Mouse (Mus musculus) cerebellum, adult 9-10 months (tissue): ENCODE measurements at regions not wholly inside any gene's neighbourhood (a gene's known extent, or its start where the extent isn't known, plus 50 kb on each side); places are given as distances from the start of the nearest gene placed in this dataset.

Source experiments
- DNase-seq: peaks from one replicate; pipeline ENCODE4 v3.0.0; 2022

DNA sequence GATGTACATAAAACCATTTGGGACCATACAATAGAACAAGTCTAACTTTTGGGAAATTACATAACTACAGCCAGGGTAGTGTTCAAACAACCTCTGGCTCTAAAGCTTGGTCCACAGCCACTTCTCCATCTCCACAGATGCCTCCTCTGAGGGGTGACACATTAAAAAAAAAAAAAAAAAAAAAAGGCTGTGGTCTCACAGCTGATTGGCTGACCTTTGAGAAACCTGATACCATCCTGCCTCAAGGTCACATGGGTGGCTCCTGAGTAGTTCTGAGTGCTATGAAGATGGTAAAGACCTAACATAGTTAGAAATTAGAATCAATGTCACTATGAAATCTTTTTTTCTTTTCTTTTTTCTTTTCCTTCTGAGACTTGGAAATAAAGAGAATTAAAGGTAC is 102.4 kb downstream of the Tmem182 start:
- DNase-seq: no peak

DNA sequence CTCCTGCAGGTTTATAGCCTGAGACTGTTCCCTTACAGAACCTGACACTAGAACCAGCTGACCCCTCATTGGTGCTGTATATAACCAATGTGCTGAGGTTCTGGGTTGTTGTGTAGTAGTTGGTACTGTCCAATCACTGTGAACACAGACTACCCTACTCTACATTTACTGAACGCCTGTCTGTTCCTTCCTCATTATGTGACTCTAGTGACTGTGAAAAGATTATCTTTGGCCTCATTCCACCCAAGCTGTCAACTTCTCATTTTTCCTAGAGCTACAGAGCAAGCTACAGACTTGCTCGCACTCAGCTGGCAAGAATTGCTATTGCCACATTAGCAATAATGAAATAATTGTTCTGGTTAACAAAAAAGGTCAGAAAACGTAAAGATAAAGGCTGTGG is 108.2 kb downstream of the Tmem182 start:
- DNase-seq: no peak

DNA sequence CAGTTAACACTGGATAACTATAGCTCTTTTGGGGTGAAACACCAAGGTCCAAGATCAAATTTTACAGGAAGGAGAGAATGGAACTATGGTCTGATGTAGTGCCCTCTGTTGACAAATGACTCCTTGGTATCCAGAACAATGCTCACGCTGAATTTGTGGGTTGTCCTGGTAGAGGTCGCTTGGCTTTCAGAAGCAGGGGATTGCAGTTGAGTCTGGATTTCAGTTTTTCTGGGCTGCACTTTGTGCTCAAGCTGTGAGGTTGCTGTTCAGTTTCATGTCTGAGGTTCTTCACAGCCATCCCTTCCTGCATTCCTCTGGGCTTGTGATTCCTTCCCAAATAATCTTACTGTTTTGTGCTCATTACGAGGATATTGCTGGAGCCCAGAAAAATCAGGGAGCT is 118.9 kb downstream of the Tmem182 start:
- no peak for DNase-seq

DNA sequence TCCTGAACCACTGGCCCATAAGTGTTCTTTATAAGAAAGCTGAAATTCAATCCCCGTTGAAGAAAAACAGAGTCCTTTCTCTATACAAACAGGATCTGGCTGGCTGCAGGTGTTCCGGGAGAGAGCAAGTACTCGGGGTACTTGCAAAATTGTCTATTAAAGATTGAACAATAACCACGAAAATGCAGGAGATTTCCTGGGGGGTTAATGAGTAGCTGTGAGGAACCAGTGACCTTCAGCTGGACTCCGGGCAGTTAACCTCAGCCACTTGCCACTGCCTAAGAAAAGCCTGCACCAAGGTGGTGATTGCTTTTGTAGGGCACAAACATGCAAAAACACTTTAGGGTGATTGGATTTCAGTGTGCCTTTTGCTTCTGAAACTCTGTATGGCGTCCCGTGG is 119.4 kb downstream of the Tmem182 start:
- no peak for DNase-seq

DNA sequence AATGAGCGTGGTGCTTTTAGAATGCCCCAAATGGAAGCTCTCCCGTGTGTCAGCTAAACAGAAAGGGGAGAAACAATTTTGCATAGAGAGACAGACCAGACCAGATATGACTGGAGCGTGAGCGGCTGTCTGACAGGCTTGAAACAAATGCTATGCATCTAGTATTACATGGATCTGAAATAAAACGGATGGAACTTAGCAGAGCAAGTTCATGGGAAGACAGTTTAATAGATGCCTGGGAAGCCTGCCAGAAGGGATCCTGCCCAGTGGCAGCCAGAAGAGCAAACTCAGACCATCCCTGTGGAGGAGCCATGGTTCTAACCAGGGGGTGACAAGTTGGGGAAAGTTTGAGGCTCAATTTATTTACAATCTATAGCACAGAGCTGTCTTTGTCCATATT is 126.0 kb downstream of the Tmem182 start:
- DNase-seq: no peak

DNA sequence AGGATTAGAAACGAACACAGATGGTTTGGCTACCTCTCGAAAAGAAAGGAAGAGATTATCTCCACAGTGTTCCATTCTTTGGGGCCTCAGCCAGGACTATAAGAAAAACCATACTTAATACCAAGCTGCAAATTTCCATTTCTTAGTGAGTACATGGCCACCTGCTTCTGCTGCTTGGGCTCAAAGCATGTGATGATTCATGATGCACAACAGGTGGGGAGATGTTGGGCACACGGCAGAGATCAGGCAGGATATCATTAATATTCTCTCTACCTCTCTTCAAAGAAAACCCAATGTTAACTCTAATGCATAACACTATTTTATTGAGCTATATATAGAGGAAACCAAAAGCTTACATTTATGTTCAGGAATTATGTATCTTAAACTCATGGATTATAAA is 131.3 kb downstream of the Tmem182 start:
- DNase-seq: no peak

DNA sequence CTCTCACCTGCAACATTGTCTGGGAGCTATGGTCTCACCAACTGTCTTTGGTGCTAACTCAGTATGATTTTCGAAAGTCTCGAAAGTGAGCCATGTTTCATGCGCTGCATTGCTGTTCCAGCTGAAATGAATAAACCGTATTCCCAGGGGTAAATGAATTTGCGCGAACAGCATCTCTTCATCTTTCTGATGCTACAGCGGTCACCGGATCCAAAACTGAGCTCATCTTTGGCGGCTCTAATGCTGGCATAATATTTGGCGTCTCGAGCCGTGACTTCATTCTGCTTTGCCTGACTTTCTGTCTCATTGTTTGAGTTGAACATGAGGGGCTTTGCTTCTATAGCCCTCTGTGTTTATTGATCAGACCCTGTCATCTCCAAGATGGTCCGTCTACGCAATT is 137.3 kb downstream of the Tmem182 start:
- no peak for DNase-seq

DNA sequence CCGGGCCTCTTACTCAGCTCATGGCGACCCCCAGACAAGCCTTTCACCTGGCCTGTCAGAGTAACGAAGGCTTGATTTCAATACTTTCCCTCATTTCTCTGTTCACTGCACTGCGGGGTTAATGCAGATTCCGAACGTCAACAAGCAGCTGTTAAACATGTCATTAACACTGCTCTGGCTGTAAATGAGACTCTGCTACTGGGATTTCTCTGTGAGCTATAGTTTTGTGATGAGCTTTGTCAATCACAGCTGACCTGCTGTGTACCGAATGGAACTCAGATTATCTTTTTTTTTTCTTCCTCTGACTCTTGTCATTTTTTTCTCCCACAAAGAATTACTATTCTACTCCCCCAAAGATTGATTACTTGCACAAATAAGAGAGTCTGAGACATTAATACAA is 137.8 kb downstream of the Tmem182 start:
- DNase-seq: no peak

DNA sequence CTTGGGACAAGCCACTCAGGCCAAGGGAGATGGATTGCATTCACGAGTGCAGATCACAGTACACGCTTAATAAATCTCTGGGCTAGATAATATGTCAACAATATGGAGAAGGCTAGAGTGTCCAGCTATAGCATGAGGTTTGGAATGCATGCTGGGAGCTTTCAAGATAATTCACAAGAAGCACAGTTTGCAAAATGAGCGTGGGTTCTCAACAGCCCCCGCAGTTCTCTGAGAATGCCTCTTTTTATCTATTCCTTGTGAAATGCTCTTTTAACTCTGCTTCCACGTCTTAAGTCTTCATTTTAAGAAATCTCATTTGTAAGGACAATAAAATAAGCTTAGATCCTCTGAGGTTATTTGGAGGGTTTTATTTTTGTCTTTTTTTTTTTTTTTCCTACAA is 145.2 kb downstream of the Tmem182 start:
- no peak for DNase-seq

DNA sequence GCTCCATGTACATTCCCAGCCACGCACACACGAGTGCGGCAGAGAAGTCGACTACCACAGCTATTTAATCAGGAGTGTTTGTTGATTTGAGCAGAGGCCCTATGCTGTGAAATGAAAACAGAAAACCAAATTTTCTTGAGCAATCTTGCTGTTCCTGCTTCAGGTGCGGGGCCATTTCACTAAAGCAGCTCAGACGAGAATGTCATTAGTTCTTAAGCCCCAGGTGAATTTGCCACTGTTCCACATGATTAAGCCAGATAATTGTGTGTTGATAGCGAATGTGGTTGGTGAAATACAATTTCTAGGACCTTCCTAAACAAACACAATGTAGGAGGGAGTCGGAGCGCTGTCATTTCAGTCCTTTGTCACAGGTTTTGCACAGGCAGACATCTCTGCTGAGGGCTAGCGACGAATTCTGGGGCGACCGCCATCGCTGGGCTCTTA is 149.3 kb downstream of the Tmem182 start:
- no peak for DNase-seq

DNA sequence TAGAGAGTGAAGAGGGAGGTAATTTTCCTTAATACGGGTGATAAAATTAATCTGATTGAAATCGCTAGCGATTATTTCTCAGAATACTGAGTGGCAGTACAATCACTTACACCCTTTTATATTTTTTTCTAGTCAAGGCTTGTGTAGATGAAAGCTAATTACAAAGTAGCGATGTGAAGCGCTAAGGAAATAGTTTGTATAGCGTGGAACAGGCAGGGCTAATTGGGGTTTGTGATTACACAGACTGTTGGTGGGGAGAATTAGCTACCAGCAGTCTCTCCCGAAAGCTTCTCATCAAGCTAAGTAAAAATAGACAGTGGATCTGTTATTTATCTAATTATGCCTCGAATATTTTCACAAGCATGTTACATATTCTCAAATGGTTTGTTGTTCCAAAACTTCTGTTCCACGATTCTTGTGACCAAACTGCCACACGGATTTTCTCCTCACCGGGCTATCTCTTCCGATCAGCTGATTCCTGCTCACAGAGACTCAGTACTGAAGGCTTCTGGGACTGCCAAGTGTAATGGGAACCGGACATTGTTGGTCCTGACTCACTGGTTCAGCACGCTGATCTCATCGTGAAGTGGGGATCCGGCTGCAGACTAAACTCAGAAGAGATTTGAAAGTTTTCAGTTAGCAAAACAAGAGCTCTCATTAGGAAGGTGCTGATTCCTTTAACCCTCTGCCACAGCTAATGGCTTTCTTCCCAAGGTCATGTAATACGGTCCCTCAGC is 162.5 kb downstream of the Tmem182 start:
- no peak for DNase-seq

DNA sequence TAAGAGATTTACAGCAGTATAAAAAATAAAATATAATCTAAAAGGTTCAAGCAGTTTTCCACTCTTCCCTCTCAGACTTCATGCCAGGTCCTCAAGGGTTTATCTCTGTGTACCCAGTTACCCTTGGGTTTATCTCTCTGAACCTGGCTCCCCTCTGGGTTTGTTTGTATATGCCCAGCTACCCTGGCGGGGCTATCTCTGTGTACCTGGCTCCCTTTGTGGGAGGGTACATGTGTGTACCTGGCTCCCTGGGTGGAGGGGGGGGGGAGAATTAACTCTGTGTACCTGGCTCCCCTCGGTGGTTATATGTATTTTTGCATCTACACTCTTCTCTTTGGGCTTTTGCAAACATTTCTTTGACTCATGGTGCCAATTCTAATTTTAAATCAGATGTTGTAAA is 178.4 kb downstream of the Tmem182 start:
- no peak for DNase-seq

DNA sequence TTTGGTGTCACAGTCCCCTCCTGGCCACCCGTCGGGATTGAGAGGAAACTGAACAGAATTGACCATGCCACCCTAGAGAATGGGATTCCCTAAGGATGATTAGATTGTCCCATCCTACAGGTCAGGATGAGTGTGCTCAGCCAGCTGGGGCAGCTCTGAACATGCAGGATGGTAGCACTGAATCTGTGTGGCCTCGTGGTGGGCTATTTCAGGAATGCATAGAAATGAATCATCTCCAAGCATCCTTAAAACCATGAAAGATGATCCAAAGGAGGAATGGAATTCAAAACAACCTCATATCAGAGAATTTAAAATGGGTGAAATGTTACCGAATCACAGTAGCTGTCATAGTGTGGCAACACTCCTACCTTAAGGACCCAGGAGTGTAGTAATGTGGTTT is 187.9 kb downstream of the Tmem182 start:
- no peak for DNase-seq

DNA sequence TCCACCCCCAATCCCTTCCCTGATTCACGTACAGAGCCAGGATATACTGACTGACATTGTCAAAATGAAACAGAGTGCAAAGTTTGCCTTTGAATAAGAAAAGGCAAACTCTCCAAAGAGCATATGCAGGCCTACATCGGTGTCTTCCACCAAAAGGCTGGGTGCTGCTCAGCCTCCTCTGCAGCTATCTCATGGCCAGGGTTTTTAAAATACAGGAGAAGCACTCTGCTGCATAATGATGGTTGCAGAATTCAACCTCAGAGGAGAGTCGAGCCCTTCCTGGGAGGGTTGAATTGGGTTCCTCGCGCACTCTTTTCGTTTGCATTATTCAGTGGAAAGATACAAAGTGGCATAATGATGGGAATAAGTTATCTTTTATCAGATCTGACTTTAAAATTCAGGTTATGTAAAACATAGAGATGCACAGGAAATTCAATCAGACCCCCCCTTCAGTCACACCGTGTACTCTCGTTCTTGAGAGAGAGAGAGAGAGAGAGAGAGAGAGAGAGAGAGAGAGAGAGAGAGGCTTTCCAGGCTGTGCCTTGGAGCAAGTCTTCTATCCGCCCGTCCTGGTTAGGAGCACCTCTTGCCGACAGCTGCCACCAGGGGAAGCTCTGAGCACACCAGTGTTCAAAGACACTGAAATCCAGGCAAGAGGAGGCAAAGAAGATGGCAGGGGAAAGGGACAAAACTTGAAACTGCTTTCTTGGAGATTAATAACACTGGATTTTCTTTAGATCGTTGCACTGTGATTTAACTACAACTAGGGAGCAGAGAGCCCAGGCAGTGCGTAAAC is 196.0 kb downstream of the Tmem182 start:
- DNase-seq: peak; percentile 1

DNA sequence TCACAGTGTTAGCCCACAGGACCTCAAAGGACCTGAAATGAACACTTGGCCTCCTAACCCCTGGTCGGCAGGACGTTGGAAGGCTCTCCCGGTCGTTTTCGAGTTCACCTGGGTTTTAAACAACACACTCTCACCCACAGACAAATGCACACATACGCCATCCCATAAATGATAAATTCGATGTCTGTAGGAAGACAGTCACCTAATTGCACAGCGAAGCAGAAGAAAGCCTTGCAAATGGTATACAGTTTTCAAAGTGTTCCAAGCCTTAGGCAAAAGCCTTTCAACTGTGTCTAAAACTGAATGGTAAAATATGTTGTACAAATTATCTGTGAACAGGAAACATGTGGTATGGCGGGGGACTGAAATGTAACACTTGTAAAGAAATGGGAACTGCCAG is 196.6 kb downstream of the Tmem182 start:
- DNase-seq: no peak

DNA sequence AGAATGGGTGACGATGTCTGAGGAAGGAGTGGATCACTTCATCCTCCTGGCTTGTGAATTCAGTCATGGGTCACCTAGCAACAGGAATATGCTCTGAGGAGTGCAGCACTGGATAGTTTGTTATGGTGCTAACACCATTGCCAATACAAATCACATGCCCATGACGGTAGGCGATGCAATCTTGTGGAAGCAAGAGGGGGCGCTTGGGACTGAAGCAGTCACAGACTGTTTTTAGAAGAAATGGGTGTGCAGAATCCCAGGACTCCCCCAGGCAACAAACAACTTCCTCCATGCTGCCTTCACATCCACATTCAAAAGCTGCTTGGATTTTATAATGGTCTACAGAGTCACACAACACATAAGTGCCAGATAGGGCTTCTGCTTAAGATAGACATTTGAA is 221.5 kb downstream of the Tmem182 start:
- DNase-seq: no peak

DNA sequence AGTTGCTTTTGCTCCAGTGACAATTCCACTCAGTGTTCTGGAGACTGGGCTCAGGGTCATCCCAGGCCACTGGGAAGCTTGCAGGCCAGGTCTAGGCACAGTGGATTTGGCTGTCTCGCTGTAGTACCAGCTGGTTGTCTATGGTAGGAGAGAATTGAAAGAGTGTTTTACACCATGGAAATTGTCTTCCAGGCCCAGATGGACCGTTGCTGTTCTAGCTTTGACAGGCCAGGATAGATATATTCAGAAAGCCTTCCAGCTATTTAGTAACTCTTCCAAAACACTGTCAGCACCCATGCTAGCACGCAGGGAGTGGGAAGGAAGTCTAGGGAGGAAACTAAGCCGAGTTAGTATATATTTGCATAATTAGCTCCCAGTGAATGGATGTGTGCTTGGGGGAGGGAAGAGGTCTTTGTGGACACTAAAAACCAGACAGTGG is 222.2 kb downstream of the Tmem182 start:
- DNase-seq: no peak

DNA sequence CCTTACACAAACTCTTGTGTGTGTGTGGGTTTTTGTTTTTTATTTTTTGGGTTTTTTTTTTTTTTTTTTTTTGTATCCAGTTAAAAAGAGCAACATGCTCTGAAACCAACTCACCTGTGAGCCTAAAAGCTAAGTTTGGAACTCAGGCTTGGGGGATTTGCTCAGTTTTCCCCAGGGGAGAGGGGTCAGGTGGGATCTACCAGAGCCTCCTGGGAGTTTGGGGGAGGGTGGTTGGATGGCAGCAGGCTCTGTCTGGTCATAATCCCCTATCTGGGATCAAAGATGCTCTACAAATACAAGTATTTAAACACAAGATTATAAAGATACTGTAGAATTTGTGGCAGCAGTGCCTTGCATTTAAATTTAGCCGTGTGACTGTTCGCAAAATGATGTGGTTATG is 222.6 kb downstream of the Tmem182 start:
- no peak for DNase-seq

DNA sequence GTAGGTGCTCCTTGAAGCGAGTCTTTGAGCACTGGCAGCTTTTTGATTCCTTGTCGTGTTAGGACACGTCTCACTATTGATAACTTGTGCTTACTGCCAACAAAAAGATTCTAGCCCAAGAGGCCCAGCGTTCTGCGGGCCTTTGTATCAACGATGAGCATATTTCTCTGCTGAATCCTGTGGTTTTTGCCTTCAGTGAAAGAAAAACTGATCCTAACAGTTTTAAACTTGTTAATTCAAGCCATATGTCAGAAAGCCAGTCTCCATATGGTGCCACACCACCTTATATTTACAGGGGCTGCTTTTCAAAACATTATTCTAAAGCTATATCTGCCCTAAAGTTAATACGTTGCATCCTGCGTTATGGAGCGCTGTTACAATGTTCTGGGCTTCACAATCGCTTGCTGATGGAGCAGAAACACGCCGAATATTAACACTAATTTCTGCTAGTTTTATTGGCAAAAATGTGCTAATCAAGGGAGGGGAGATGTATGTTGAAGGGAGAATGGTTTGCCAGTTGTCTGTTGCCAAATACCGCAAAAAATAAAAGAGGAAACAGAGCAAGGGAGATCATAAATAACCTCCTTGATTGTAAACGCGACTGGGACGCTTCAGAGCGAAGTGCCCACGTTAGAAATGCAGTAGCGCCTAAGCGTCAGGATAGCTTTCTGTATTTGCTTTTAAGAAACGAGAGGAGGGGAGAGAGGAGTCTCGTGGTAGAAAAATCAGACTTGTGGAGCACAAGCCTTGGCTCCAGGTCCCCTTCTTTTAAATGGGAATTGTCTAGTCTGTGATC is 229.9 kb downstream of the Tmem182 start:
- no peak for DNase-seq

DNA sequence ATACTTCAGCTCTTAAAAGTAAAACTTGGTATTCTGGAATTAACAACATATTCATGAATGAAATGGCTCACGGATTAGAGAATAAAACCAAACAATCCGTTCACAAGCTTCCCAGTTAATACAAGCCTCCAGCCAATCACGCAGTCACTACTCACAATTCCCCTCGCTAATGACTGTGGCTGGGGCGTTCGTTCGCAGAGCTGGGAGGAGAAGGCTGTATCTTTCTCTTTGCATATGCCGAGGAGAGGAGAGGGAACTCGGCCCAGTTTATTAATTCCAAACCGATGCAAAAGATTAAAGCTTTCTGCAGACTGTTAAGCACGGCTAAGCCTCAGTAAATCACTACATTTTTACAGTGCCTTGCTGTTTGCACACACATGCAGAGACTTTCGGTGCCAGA is 231.5 kb downstream of the Tmem182 start:
- DNase-seq: no peak

DNA sequence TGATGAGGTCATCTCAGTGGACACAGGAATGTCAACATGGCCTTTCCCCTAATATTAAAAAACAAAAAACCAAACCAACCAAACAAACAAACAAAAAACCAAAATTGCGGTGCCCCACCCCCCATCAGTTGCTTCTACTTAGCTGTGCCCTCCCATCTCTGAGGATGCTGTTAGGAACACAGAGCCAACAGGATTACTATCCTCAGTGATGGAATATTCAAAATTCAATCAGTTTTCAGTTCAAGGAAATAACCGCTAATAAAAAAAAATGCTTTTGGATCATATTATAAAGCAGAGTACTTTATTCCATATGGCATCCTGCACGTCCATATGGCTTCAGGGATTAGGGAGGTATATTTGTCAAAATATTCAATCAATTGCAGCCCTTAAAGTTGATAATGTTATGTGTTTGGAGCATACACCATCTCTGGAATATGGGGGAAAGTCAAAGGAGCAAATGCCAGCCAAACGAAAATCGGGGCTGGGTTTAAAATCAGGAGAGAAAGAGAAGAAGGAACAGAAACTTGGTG is 249.1 kb downstream of the Tmem182 start:
- no peak for DNase-seq

DNA sequence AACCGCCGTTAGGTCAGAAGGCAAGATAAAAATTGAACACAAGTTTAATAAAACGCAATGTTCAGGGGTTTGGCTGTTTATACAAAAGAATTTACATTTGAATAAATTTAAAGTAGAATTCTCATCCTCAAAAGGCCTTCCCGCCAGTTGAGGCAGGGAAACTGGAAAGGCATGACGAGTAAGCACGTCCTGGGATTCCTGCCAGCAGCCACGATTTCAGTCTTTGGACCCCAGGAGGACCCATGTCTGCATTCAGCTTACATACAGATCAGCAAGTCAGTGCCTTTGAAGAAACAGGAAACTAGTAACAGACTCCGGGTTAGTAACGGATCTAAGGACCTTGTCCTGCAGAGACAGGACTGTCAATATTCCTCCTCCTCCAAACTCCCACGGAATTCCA is 250.4 kb downstream of the Tmem182 start:
- no peak for DNase-seq

DNA sequence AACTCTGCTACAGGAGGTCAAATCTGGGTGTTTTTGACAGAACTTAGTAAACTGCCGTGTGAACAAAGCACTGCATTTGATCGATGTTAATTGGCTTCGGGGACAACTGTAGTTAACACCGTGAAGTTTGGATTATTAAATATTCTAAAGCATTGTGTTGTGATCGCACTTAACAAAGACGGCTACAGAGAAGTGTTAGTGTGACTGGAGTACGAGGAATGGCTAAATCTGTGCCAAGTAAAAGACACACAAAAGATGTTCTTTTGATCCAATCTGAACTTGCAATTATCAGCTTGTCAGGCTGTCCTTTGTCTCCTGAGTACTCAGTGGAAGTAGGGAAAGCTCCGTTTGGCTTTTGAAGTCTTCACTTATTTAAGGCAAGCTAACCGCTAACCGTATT is 259.7 kb downstream of the Tmem182 start:
- no peak for DNase-seq
